Mouse (Mus musculus) NIH3T3 (cell line): ENCODE data around the gene Gm10197.
"Not testable (repeated sequence)": the region's sequence is repeated elsewhere in the genome, so short reads cannot be mapped to it uniquely, and the experiment has no call there.

ENCODE experiments used
- DNase-seq: peaks from one replicate; pipeline ENCODE4 v3.0.0-alpha.2; 2012; ENCODE audit warnings: low read depth

Gene Gm10197

DNA sequence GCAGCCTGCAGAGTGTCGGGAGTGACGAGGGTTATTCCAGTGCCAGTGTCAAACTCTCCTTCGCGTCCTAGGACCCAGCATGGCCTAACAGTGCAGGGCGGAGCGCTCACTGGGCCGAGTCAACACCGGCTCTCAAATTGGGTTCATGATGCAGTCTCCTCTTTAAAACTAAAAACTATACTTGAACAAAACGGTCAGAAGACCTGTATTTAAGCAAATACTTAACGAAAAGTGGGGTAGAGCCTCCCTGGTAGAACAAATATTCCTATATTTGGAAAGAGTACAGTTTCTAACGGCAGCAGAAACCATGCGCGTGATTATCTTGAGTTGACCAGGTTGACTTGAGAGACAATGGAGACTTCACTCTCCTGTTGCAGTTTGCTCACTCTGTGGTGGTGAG, at the start of gene Gm10197:
Gene Gm10197, minus strand, starts transcription at position 101 of the 400 bp plus-strand sequence.
- no peak for DNase-seq

DNA sequence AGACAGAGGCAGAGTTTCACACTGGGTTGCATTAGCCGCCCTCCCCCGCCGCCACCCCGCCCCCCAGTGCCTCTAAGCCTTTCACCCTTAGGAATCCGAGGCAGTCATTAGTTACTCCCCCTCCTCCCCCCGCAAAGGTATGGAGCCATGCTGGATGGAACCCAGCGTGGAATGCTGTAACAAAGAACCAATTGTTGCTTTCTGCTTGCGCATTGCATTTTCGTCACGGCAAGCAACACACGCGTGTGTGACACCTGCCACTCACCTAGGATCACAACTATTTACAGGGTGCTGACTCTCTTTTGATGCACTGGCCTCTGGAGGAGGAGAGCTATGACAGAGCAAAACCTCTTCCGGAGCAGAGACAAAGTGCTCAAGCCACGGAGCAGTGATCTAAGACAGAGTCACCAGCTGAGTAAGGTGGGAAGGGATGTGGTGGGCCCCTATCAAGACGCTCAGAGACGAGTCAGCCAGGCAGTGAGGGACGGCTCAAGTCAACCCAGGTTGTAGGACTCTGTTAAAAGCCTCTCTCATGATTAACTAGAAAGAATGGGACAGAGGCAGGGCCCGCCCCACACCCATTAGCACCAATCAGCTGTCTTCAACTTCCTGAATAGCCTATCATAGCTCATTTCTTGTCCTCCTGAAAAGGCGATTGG, 49.5 kb upstream of the Gm10197 start:
- DNase-seq: peak; percentile 93

DNA sequence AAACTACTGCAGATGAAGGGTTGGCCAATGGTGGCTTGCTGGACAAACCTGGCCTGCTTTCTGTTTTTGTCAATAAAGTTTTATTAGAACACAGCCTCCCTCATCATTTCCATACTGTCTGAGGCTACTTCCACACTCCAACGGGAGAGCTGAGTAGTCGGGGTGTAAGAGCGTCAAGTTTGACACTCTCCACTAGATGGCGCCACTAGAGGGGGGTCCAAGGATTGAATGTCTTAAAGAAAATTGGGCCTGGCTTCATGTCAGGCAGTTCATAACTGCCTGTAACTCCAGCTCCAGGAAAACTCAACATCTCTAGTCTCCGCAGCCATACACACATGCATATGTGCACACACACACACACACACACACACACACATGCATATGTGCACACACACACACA, 48.3 kb upstream of the Gm10197 start:
- DNase-seq: peak; percentile 95

DNA sequence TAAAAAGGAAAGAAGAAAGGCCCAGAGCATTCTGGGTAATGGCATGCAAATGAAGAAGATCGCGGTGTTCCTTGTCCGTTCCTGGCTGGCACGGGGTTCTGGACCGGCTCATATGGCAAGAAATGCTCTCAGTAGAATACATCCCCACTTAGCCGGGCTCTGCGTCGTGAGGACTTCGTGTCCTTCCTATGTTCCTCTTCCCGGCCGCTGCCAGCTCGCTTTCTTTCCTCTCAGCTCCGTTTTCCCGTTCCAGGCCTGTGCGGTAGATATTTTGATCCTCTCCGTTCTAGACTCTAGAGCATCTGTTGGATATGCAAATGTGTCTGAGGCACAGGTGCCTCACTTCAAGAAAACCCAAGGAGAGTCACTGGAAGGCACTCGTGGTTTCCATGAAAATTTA, 43.6 kb upstream of the Gm10197 start:
- DNase-seq: no peak

DNA sequence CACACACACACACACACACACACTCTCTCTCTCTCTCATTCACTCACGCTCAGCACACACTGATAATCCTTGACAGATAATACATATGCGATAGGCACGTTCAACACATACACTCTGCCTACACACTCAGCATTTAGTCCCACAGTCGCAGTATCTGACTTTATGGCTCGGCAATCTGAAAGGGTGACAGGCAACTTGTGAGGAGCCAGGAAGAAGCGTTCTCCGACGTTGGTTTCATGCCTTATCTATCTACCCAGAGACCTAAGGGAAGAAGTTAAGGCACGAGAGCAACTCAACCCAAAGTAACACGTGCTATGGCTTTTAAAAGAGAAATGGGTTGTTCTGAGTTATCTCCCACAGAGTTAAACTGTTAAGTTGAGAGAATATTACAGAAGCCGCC, 43.1 kb upstream of the Gm10197 start:
- DNase-seq: no peak

DNA sequence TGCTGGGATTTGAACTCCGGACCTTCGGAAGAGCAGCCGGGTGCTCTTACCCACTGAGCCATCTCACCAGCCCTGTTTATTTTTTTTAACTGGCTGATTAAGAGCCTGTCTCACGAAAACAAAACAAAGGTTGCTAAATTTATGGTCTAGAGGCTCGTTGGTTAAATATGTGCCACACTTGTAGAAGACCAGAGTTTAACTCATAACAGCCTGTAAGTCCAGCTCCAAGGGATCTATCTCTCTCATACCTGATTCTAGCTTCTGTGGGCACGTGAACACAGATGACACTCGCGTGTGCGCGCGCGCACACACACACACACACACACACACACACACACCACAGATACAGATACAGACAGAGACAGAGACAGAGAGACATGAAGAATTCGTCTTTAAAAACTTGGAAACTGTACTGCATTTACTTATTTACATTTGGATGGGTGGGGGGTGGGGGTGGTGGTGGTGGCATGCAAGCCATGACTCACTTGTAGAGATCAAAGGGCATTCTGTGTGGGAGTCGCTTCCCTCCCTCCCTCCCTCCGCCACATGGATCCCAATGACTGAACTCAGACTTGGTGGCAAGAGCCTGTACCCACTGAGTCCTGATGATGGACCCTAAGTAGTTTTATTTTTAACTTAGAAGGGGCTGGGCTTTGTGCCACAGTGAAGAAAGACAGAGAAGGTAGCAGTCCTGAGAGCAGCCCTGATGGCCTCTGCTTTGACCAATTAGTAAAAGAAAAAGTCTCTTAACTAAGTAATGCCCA, 42.2 kb upstream of the Gm10197 start:
- peak; percentile 72 for DNase-seq

DNA sequence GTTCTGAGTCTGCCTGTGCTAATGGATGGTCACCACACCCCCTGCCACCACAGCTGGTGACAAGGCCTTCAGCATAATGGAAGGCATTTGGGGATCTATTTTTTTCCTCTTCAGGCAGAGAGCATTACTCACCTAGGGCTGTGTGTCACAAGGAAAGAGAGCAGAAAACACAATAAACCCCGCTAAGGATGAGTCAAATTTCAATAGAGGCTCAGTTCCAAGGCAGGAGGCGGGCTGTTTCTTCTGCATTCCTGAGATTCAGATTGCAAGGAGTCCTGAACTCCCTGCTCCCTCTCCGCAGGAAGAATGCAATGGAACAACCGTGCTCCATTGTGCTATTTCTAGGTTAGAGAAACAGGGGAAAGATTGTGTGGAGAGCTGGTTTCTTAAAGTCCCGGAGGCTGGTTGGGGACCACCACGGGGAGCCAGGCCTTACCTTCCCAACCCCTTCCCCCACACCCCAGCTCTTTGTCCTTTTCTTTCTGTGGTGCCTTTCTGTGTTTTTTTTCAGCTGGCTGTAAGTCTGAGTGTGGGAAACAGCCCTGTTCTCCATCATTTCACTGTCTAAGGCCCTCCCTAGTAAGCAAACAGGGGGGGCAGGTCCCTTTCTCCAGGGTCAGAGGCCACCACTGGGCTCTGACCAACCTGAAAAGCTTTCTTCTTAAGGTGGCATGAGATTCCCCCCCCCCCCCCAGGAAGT, 40.7 kb upstream of the Gm10197 start:
- peak; percentile 83 for DNase-seq

DNA sequence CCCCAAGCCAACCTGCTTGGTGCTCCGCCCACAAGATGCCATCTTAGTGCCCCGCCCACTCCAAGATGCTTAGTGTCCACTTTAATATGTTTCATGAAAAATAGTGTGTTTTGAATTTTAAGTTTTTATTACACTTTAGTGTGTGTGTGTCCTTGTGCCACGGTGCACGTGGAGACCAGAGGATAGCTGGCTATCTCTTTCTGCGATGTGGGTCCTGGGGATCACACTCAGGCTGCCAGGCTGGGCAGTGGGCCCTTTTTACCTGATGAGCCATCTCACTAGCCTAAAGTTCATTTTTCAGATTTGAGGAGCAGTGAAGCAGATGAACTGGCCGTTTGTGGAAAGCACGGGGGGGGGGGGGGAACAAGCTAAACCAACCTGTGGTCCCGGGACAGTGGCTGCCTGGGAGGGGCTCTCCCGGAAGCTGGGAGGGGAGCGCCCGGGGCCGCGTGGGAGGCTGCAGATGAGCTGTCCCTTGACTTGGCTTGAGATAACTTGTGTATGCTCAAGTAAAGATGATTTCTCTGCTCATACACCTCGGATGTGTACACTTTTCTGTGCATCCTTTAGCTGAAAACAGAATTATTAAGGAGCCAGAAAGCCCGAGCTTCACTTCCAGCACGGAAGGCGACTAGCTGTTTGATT, 38.2 kb upstream of the Gm10197 start:
- no peak for DNase-seq

DNA sequence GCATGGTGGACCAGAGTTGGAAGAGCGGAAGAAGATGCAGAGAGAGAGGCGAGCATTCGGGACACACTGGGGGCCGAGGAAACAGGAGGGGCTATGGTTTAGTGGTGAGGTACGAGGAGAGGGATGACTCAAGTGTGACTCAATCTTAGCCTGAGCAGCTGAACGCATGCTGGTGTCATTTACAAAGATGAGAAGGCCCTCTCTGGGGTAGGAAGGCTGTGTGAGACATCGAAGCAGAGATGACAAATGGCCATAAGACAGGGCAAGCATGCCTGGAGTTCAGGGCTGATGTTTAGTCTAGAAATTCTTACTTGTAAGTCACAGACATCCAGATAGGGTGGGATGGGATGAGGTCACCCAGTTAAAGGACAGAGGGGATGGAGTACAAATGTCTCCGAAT, 36.8 kb upstream of the Gm10197 start:
- peak; percentile 72 for DNase-seq

DNA sequence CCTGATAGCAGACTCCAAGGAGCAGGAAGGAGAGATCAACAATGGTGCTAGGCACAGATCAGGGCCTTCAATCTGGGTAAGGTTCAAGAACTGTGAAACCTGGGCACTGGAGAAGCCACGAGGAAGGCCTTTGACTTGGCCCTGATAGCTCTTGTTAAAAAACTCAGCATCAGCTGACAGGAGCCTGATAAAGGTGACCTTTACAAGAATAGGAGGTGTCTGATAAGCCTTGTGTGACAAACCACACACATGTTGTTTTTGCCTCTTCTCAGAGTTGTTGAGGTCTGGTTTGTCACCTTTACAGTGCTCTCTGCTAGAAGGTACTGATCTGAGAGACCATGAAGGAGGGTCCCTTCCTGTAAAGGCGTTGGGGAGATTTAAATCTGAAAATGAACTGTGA, 35.8 kb upstream of the Gm10197 start:
- DNase-seq: no peak

DNA sequence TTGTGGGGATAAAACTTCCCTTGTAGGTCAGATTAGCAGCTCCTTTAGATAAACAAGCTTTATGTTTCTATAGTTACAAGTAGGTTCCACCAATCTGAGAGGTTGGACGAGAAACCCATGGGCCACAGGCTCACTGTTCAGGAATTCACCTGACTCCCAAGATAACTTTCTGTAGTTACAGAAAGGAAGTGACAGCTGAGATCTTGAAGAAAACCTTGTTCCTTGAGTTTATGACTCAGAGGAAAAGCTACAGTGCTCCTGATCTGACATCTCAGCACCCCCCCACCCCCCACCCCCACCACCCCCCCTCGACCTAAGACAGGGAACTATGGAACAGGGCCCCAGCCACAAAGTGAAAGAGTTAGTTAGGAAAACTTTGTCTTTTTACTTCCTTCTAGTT, 34.2 kb upstream of the Gm10197 start:
- peak; percentile 41 for DNase-seq

DNA sequence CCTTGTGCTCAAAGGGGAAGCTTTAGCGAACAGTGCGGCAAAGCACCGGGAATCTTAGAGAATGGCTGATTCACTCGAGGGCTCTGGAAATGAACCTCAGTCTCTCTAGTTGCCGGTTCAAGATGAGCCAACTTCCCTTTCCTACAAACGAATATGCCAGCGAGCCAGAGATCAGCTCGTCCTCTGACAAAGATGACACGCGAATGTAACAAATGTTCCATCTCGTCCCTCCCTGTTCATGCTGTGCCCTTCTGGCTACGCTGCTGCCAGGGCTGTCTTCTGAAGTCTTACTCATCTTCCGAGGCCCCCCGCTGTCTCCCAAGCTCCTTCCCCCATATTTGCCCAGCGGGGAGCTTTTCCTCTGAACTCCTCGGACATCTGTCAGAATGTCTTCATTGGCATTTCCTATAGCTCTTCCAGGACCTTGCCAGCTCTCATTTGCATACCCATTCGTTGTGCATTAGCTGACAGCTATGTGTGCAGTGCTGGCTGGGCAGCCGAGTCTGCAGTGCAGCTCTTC, 33.3 kb upstream of the Gm10197 start:
- no peak for DNase-seq

DNA sequence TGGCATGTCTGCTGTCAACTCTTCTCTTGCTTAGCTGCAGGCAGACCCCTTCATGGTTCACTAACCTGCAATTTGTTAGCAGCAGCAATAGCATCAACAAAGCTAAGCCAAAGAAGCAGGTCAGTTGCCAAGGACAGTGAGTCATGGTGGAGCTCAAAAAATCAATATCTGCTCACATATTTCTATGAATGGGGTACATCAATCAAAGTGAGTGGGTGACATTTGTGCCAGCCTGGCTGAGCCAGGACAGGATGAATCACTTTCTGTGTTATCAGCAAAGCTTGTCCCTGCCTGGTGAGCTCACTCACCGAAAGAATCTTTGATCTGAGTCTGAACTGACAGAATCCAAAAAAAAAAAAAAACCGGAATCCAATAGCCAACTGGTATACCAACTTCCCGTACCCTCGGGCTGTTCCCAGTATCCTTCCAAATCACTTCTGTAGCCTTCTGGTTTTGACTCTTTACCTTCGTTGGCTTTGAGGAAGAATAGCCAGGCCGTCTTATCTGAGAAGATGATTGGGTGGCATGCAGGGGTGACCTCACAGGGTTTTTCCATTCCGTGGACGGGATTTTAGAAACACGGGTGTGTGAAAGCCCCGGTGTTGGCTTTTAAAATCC, 32.8 kb upstream of the Gm10197 start:
- DNase-seq: peak; percentile 96

DNA sequence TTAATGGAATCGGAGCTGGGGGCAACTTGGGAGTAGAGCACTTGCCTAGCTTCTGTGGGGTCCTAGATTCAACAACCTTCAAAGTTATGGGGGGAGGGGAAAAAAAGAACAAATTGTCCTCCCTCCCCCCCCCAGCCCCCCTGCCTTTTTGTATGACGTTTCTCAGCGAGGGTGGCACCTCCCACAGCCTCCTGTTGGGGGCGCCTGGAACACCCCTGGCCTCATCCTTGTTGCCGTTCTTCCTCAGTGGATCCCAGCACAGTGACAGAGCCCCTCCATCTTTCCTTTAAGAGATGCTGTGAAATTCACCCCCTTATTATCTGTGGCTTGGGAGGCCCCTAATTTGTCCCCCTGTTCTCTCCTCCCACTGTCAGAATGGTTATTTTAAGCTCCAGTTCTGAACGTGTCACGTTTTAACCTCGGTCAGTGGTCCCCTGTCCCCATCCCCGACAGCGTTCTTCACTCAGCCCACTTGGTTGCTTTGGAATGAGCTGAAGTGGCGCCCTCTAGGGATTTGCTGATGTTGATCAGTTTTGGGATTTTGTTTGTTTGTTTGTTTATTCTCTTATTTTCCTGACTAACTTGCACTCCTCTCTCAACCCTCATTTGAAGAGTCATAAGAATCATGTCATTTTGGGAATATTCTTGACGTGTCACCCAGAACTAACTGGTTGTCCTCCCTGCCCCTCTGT, 31.3 kb upstream of the Gm10197 start:
- DNase-seq: no peak

DNA sequence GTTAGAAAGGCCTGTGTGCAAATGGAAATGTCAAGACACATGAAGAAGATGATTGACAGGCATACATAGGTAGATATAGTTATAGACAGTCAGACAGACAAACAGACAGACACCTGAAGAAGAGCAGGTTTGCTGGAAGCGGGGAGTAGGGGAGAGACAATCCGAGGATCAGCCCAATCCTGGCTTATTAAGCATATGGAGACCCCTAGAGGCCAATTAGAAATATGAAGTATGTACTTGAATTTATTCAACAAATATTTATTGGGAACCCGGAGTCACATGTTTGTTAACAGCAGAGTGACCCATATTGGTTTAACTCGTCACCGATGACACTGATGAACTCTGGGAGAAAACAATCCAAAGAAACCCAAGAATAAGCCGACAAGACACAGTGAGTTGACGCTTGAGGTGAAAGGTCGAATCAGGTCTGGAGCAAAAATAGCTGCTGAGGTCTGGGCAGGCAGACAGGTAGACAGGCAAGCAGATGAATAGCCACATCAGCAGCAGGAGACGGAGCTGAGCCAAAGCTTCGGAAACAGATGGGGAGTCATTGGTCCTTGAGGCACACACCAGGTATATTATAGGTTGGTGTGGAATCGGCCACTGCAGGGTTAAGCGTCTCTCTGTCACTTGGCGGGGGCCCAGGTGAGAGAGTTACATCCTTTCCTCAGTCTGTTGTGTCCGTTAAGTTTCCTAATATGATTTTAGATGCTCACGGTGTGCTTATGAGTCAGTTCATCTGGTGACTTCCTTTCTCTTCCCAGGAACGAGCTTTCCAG, 29.0 kb upstream of the Gm10197 start:
- DNase-seq: no peak

DNA sequence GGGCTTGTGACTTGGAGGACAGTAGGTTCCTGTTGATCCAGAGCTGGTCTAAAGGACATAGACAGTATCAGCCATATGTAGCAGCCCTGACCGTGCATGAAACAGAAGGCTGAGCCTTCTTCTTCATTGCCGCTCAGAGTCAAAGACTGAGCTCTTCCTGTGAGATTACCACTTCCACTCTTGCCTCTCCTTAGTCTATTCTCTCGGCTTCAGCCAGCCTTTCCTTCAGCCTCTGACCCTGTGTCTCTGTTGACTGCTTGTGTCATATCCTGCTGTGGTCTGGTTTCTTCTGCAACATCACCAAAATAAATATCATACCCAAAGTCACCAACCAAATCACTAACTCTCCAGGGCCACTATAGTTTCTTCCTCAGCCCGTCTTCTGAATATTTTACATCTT, 27.6 kb upstream of the Gm10197 start:
- DNase-seq: no peak

DNA sequence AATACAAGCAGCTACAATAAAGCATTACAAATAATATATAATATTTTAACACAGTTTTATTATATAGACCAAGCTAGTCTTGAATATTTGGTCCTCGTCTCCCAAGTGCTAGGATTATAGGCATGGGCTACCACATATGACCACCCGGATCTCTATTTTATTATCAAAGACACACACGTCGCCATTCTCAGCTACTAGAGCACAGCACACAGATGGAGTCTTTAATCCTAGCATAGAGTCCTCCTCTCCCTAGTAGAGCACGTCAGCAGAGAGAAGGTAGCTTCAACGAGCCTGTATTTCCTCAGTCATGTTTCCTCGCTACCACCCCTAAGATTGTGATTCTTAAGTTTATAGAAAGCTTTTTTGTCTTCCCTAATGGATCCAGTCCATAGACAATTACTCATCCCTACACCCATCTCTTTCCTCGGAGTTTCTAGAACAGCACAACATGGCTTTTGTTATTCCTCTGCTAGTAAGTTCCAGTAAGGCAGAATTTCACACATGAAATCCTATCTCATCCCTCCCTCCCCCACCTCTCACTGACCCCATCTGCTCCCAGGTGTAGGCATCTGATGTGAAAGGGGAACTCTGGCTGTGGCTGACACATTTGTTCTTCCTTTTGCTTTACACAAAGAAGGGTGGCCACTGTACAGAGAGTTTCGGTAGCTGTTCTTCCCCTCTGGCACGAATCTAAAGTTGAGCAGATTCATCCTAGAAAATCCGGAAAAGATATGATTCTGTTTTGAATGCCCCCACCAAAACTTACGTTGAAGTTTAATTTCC, 26.1 kb upstream of the Gm10197 start:
- DNase-seq: no peak

DNA sequence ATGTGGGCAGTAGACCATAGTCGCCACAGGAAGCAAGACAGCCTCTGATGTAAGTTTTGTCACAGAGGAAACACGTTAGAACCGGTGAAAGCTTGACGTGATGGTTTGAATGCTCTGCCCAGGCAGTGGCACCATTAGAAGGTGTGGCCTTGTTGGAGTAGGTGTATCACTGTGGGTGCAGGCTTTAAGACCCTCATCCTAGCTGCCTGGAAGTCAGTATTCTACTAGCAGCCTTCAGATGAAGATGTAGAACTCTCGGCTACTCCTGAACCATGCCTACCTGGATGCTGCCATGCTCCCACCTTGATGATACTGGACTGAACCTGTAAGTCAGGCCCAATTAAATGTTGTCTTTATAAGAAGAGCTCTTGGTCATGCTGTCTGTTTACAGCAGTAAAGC, 24.2 kb upstream of the Gm10197 start:
- not testable (repeated sequence) for DNase-seq

DNA sequence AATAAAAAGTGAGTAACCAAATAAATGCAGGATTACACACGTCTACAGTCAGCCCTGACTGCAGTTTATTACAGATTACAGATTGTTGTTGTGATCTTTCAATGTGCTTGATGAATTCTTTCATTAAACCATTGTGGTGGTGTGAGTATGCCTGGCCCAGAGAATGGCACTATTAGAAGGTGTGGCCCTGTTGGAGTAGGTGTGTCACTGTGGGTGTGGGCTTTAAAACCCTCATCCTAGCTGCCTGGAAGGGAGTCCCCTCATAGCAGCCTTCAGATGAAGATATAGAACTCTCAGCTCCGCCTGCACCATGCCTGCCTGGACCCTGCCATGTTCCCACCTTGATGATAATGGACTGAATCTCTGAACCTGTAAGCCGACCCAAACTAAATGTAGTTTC, 23.4 kb upstream of the Gm10197 start:
- not testable (repeated sequence) for DNase-seq

DNA sequence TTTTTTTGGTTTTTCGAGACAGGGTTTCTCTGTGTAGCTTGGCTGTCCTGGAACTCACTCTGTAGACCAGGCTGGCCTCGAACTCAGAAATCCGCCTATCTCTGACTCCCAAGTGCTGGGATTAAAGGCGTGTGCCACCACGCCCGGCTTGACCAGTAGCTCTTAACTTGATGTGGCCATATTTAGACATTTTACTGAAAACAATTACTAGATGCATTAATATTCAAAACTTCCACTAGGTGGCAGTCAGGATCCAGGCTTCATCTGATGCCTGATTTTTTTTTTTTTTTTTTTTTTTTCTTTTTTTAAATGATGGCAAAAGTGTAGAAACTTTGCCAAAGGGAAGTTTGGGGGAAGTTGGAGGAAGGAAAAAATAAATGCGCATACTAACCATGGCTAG, 23.0 kb upstream of the Gm10197 start:
- DNase-seq: peak; percentile 95
